Mouse (Mus musculus) mesoderm, embryonic 11.5 days (tissue): ENCODE measurements at regions not wholly inside any gene's neighbourhood (a gene's known extent, or its start where the extent isn't known, plus 50 kb on each side); places are given as distances from the start of the nearest gene placed in this dataset.

Experiments used
- DNase-seq: peaks from one replicate; pipeline ENCODE4 v3.0.0-alpha.2; 2012; ENCODE audit warnings: low read depth, low spot score

DNA sequence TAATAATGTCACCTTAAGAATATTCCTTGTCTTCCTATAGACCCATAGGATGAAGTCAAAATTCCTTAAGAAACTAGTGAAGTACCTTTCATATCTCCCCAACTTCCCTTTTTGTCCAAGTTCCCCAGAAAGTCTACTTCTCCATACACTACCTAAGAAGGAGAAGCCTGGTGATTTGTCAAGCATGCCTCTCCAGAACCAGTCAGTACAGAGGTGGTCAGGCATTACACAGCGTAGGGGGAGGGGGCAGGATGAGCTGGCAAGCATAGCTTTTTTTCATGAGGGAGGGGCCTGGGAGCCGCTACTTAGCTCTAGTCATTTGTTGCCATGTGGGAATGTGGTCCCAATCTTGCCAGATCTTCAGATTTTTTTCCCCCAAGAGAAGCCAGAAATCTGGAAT is 54.0 kb upstream of the Satb2 start:
- no peak for DNase-seq

DNA sequence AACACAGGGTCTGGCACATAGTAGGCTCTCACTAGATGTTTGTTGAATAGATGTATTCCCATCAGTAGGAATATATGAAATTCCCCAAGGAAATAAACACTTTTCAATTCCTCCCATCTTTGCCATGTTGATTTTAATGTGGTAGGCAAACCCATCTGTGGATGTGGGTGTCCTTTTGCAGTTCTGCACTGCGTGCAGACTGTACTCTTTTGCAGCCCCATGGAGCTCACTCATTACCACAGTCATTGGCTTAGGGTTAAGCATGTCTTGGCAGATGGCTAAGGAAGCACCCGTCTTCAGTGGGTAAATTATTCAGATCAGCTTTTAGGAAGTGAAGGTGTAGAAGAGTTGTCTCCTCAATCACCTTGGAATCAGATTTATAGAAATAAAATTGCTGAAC is 54.8 kb upstream of the Satb2 start:
- no peak for DNase-seq

DNA sequence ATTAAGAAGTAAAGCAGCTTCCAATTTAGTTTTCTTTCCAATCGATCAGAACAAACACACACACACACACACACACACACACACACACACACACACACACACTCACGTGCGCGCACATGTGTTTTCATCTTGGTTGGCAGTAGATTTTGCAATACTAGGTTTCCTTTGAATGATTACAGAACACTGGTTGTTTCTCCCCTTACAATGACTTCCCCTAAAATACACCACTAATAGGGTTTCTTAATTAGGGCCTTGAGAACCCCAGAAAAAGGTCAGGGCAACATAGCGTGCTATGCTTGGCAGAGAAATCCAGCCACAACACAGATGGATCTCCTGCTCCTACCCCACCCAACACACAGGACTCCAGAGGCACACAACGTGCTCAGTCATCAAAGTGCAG is 56.0 kb upstream of the Satb2 start:
- DNase-seq, result no peak

DNA sequence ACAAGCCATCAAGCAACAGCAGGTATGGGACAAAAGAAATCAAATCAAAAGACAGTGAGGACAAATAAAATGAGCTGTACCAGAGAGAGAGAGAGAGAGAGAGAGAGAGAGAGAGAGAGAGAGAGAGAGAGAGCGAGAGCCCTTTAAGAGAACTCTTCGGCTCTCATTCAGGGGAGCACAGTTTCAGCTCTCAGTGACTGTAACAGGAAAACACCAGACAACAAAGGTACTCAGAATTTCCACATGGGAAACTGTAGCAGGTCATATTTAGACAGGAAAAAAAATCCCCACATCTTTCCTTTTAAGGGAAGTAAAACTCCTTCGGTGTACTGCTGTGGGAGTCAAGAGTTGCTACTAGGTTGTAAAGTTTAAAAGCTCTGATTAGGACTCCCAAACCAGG is 57.9 kb upstream of the Satb2 start:
- no peak for DNase-seq

DNA sequence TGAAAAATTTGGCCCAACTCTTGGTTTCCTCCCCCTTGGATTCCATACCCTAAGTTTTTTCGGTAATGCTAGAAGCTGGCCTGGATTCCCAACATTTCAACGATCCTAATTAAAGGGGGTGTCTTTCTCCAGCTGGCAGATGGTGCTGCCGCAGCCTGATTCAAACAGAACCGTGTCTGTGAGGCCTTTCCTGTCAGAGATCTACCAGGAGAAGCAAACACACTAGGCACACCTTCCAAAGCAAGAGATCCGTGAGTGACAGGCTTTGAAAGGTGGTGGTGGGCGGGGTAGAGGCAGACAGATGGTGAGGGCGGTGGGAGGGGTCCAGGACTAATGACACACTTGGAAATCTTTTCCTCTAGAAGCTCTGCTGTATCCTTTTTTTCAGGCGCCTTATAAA is 61.8 kb upstream of the Satb2 start:
- DNase-seq, result no peak

DNA sequence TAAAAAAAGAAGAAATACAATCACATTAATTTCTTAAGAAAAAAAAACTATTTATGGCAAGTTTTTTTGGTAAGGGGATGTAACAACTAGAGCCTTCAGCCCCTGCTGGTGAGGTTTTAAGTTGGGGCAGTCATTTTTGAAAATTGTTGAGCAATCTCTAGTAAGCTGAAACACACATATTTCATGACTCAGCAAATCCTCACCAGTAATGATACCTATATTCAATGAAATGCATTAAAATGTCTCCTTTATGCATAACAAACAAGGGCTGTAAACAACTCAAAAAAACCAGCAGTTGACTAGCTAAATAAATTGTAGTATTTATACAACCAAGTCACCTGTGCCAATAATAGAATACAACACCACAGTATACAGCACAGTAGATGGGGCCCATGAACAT is 63.1 kb upstream of the Satb2 start:
- DNase-seq, result no peak

DNA sequence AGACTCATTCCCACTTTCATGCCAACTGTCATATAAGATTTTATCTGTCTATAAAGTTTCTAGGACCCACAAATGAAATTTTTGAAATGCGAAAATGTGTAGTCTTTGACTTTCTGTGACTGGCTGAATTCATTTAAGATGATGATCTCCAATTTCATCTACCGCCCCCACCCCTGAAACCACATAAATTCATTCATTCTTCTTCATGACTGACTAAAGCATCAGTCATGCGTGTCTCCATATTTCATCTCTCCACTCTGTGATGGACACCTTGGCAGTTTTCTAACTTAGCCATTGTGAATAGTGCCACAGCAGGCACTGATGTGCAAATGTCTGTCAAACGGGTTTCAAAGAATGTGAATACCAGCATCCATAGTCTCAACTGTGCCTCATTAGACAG is 75.4 kb upstream of the Satb2 start:
- no peak for DNase-seq

DNA sequence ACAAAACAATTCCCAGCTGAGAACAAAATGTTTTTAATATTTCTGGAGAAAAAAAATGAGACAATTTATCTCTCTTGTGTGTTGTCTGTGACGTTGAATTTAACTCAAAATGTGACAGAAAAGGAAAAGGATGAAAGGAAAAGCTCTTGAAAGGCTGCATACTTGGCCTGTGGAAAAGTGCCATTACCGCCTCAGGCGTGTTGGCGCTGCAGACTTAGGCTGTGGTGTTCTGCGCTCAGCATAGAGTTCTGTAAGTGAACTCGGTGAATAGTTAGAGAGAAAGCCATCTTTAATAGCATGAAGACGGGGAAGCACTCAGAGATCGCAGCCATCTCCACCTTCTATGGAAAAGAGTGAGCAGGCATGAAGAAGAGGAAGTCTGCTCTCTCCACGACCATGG is 77.5 kb upstream of the Satb2 start:
- DNase-seq, result no peak

DNA sequence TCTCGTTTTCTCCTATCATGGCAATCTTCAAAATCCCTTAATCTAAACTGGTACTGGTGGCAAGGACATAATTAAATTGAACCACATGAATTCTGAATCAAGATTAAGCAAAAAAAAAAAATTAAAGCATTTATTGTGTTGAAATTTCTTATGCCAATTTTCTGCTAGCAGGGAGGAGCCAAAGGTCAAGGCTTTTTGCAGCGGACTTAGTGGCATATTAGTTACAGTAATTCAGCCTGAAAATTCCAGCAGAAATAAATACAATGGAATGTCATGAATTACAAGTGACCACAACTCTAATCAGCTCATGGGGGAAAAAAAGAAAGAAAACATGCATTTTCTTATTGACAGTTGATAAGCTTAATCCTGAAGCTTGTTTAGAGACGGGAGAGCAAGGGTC is 80.8 kb upstream of the Satb2 start:
- no peak for DNase-seq

DNA sequence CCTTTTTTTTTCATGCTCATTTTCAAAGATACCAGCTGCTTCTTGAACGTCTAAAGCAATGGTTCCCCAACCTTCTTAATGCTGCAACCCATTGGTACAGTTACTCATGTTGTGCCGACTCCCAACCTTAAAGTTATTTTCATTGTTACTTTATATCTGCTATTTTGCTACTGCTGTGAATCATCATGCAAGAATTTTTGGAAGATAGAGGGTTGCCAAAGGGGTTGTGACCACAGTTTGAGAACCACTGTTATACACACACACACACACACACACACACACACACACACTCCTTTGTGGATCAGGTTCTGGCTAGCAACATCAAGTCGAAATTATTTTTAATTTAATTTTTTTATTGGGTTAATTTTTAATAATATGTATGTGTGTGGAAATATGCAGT is 96.8 kb upstream of the Satb2 start:
- no peak for DNase-seq

DNA sequence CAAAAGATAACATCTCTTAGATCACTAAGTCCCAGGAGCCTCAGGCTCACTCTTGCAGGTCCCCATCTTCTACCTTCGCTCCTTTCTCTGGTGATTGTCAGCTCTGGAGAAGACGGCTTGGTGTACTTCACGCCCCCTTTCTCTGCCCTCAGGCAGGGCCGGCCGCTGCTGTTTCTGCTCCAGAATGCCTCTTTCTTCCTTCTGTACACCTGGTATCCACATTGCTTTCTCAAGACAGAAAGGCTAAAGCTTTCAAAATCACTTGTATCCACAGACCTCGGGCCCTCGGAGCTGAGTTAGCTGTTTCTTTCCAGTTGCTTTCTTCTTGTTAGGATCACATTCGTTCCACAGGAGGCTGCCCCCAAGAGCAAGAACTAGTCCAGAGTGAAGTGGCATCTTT is 98.2 kb upstream of the Satb2 start:
- no peak for DNase-seq

DNA sequence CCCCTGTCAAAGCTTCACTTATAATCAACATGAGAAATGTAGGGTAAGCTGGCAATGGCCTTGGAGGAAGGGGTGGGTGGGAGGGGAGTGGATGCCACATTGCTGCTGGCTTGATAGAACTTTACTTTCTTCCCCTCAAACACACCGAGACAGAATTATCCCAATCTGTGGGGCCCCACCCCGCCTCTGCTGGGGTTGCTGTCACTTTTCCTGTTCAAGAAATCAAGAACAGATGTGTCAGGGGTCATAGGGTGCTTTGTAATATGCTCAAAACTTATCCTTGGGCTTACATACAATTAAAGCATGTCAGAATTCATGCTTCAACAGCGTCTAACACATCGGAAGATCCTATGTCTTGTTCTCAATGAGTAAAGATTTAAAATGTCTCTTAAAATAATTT is 101.9 kb upstream of the Satb2 start:
- no peak for DNase-seq

DNA sequence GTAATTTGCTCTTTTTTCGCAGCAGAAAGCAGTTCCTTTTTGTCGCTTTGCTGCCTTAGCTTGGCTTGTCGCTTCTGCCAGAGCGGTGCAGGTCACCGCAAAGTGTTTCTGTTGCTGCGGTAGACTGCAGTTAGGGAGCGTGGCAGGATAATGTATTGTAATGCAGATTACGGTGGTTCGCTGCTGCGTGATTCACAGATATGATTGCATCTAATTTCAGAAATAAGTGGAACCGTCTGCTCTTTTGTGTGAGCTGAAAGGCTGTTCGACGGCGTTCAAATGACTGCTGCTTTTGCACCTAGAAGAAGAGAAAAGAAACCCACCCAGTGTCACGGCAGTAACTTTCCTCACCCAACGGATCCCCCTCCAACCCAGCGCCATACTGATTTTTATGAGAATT is 104.7 kb upstream of the Satb2 start:
- DNase-seq, result peak; percentile 21

DNA sequence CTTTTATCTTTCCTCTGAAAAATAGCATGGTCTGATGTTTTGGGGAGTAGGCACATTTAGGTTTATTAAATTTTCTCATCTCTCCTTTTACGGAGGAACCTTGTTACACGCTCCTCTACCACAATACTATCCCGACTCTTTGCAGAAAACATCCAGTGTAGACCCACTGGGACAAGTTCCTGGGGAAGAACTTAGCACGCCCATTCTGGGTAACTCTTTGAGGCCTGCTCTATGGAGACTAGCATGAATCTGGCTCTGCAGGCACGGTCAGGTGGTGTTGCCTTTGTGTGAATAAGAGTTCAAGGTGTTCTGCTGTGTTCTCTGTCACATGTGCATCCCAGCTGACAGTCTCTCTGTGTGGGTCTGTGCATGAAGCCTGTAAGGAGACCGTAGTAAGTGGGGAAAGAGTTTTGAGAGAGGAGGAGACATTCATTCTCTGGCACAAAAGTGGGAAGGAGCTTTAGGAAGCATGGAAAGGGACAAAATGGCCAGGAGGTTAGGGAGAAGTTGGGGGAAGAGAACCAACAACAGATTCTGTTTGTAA is 105.2 kb upstream of the Satb2 start:
- no peak for DNase-seq

DNA sequence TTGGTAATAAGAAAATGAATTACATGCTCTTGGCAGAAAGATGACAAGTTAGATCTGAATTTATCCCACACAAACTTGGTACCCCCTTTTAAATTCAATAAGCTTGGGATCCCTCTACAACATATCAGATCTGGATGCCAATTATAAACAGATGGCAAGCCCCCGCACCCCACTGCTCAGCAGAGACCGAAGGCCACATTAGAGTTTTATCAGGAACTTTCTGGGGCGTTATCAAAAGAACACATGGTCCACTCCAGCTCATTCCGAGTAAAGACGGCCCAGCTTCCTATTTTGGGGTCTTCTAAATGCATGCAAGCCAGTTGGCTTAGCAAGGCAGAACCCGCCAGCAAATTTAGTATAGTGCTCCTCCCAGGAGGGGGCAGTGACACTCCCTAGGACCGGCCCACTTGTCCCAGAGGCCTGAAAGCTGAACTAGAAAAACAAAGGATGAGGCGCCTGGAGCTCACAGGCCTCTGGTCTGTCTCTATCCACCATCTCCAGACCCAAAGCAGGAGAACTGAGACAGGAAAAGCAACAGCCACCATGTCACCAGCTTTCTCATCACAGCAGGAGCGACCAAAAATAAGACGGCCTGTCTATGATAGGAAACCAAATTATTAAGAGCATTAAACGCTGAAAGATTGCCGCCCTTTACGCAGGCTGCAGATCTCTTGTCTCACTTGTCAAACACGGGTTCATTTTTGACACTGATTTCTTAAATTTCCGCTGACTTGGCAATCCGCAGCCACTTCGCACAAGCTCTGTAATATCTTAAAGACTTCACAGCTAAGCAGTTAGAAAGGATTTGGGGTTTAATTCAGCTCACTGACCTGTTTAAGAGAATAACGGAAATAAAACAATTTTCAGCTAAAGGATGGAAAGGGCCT is 117.2 kb upstream of the Satb2 start:
- peak; percentile 34 for DNase-seq

DNA sequence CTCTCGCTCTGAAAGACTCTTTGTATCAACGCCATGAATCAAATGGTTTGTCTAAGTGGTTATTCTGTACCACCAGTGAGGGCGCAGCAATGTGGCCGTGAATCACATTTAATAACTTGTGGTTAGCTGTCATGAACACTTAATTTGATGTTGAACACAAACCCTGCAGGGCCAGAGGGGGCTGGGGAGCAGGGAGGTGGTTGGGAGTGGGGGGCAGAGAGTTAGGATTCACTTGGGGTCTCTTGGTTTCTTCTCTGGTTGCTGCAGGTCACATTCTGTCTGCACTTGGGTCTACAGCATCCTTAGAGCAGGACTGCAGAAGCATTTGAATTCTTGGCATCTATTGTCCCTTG is 117.8 kb upstream of the Satb2 start:
- DNase-seq, result peak; percentile 31

DNA sequence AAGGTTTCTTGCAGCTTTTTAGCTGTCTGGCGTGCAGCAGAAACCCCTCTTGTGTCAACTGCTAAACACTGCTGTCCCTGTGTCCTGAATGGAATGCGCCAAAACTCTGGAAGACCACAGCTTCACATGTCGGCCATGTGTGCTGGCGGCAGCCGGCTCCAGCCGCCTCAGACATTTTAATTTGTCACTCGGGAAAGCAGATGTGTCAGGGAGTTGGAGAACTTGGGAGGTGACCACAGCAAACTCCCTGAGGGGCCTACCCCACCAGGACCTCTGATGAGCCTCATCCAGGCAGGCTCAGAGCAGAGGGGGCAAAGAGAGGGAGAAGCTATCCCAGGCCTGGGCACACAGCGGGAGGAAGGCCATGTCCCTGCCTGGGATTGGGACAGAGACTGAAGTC is 118.3 kb upstream of the Satb2 start:
- peak; percentile 45 for DNase-seq

DNA sequence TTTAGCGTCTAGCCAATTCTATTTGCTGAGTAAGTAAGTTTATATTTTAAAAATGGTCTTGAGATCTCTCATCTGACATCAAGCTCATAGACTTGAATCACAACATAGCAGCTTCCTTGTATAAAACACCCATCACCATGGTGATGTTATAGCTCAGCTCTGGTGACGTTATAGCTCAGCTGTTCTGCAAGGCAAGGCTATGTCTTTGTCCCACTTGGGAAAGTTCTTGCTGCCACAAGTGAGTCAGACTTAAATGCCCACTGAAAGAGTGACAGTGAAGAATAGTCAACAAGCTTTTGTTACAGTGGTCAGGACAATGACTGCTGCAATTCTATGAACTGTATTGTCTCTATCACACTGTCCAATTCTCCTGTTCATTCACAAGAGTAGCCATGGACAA is 122.2 kb upstream of the Satb2 start:
- peak; percentile 17 for DNase-seq

DNA sequence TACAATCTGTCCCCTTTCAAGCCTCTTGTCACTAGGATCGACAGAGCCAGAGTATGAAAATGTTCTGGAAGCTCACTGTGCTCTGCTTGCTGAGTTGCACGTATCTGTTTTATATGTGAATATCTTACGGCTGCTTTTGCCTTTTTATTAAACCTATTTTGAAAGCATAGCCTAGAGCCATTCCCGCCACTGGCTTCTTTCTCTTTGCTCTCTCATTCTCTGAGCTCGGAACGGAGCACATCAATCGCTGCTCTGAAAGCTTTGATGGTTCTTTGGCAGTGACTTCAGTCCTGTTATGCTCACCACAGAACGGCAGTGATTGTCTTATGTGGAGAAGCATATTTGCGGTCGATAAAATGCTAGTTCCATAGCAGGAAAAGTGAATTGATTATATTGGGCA is 128.9 kb upstream of the Satb2 start:
- DNase-seq, result no peak

DNA sequence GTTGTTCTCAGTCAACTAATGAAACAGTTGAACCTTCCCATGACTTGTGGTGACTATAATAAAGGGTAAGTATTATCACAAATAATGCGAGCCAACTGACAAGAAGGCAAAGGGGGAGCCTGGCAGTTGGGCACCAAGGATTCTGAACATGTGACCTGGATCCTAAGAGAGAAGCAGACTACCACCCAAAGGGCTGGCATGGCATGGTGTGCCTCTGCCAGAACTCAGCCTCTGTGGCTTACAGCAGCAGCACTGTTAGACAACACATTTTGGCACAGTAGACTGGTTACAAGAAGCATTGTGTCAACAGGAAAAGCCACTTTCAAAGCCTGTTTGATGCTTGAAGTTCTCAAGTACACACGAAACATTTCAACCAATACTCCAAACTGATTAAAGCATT is 142.2 kb upstream of the Satb2 start:
- no peak for DNase-seq

DNA sequence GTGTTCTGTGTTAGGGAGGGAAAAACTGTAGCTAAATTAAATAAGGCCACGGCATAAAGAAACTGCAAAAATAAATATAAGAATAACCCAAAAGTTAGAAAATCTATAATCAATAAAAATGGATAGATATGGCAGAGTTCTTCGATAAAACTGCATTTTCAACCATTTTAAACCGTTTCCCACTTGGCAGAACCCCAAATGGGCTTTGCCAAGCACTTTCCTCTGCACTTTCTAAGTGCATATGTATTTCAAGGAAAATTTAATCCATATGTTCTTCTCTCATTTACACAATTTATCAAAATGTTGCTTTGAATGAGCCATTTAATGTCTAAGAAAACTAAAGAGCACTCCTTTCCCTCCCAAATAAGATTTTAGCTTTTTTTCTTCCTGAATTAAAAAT is 165.7 kb upstream of the Satb2 start:
- DNase-seq, result no peak

DNA sequence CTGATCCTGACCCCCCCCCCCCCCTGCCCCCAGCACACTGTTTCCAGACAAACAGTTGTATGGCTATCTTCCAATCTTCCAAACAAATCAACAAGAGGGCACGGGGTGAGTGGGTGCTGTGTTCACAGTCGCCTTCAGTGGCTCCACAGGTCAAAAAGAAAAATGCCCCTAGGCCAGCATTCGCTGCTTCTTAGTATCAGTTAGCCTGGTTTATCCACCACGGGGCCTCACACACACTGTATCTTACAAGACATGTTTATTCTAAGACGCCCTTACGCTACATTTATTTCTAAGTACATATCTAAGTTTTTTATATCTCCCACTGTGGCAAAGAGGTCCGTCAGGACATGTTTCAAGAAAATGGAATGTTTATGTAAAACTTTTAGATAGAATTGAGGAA is 177.4 kb upstream of the Satb2 start:
- no peak for DNase-seq

DNA sequence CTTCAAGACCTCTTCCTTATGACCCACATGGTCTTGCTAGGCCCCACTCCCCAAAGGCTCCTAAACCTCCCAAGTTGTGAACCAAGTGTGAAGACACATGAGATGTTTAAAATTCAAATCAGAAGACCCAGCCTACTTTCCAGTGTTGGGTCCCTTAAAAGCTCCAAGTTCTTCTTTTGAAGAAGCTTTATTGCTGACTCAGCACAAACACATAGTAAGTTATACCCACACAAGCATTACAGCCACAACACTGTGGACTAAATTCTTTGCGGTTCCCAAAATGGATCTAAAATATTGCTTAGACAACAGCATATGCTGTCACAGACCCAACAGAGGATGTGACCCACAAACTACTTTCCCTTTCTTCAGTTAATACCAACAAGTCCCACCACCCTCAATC is 186.0 kb upstream of the Satb2 start:
- no peak for DNase-seq
